Mouse (Mus musculus) megakaryocyte, embryonic 14.5 days (primary cell): Measurements from ENCODE around the gene Vmn1r64.

ENCODE experiments used
- FLI1 ChIP-seq: IDR thresholded peaks from 2 replicates; pipeline ENCODE4 v1.6.1; 2012; ENCODE audit warnings: low read length, inconsistent platforms, mixed read lengths
- GATA1 ChIP-seq: IDR thresholded peaks from 3 replicates; pipeline ENCODE4 v1.6.1; 2012; ENCODE audit warnings: mixed read lengths, low read length, inconsistent platforms, borderline replicate concordance

DNA sequence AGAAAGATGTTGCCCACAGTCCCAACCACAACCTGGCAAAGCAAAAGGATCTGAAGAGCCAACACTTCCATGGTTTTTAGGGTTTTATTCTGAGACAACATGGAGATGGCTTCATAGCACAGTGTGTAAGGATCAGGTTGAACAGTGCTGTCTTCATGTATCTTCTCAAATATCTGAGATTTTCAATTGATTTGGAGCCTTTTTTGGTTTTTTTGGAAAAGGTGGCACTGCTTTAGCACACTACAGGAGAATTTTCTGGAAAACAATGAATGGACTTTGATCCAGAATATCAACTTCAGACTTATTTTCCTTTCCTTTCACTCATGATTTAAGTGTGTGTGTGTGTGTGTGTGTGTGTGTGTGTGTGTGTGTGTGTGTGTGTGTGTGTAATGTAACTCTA is at the start of gene Vmn1r64:
- TF ChIP-seq GATA1 (no peak), FLI1 (no peak)
